20 mouse cellular contexts compared by ENCODE assay signal in the genomic region with DNA sequence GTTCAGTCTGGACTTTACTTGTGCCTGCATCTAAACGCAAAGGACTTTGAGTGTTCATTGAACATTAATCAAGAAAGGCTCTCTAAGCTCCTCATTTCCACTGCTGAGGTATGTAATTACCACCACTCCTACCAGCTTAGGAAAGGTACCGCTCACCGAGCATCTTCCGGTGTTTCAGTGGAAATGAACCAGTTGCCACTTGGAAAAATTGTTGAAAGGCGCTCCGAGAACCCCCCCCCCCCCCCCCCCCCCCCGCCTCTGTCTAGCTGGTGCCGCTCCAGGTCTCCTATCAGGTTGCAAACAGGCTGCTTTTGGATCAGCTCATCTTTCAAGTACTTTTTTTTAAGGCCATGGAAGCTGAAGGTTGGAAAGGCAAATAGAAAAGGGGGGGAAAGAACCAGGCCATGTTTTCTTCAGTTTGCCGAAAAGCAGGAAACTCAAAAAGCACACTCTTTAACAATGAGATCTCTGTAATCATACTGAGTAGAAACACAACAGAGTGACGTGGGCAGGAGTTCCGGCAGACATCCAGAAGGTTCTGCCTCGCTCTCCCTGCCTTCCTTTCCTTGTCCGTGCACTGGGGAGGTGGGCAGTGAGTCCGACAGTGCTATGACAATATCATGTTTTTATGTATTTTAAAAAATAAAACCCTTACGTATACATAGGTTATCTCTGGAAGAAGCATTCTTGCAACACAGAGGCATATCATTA. TPM values are rescaled to one million over a fixed set of nuclear protein-coding genes. Genes with fewer than 3 reads are reported as not detected.
DNase-seq lines count a peak whose midpoint lies in the region; ATAC-seq and TF ChIP-seq lines count a peak whose summit lies in the region.
"Had no signal": no experiment of that assay in that cellular context is flagged by ENCODE, and none has a peak within 500 bp of the region (broad histone marks: within the 10 kb centered on the region; RNA-seq: fewer than 3 reads in every experiment).

No protein-coding gene starts in this region.

- intact Hi-C loops in gastrocnemius, postnatal 14 days (cut with DNase I; ENCODE audit: low total_unique reads), result no loop called here
- intact Hi-C loops in gastrocnemius, postnatal 36 days (cut with DNase I), result no loop called here

- peaks cover 18% of the 10 kb centered on the region for H3K4me1 ChIP-seq in kidney, embryonic 15.5 days
- peaks cover 89% of the 10 kb centered on the region for H3K4me1 ChIP-seq in E14TG2a.4 (replicated peaks; ENCODE audit: low read depth, low read length)
- H3K4me1 ChIP-seq in embryonic facial prominence, embryonic 13.5 days, result peaks cover 24% of the 10 kb centered on the region
- H3K4me1 ChIP-seq: neural tube, embryonic 12.5 days had no signal

- no peak overlapping the region for H3K4me3 ChIP-seq in kidney, embryonic 15.5 days (replicated peaks)
- H3K4me3 ChIP-seq in E14TG2a.4 (replicated peaks; ENCODE audit: low read length), result peak overlapping the region; percentile 48; the same call in 1 of the 2 replicates
- no peak overlapping the region for H3K4me3 ChIP-seq in embryonic facial prominence, embryonic 13.5 days
- H3K4me3 ChIP-seq: megakaryocyte, embryonic 14.5 days; neural tube, embryonic 12.5 days had no signal

- H3K9me3 ChIP-seq in kidney, embryonic 15.5 days (replicated peaks), result no peaks in the 10 kb centered on the region
- H3K9me3 ChIP-seq in E14TG2a.4 (ENCODE audit: low read length), result no peaks in the 10 kb centered on the region
- no peaks in the 10 kb centered on the region for H3K9me3 ChIP-seq in embryonic facial prominence, embryonic 13.5 days
- H3K9me3 ChIP-seq: megakaryocyte, embryonic 14.5 days; neural tube, embryonic 12.5 days had no signal

- H3K27ac ChIP-seq in kidney, embryonic 15.5 days, result no peak overlapping the region
- H3K27ac ChIP-seq in embryonic facial prominence, embryonic 13.5 days, result peak overlapping the region; percentile 51; the same call in 1 of the 2 replicates
- H3K27ac ChIP-seq: hindbrain, postnatal 0 days; neural tube, embryonic 12.5 days; stomach, postnatal 0 days had no signal

- no peak overlapping the region for H3K9ac ChIP-seq in kidney, embryonic 15.5 days
- no peak overlapping the region for H3K9ac ChIP-seq in embryonic facial prominence, embryonic 13.5 days
- H3K9ac ChIP-seq: liver, postnatal 0 days; neural tube, embryonic 12.5 days had no signal

- peak; percentile 26 for DNase-seq in gastrocnemius, postnatal 14 days
- no peak for DNase-seq in gastrocnemius, postnatal 36 days
- DNase-seq in kidney, postnatal 10 days, result no peak
- no peak for DNase-seq in right cerebral cortex, postnatal 36 days (ENCODE audit: low spot score in 2 of 2)
- DNase-seq: adrenal gland, postnatal 25 days; cerebellum, adult 18-20 months; cerebellum, postnatal 36 days; liver; liver, postnatal 0 days; thymus, postnatal 14 days had no signal

- WGBS in kidney, embryonic 15.5 days, result 42% methylated on average over 13 of the region's 15 CpGs
- WGBS in embryonic facial prominence, embryonic 13.5 days, result 30% methylated on average over 15 of the region's 15 CpGs

- H3K27me3 ChIP-seq in kidney, embryonic 15.5 days, result 0 out of 2 replicates have a peak, but pooled peaks cover 2% of the 10 kb centered on the region
- peaks cover 1% of the 10 kb centered on the region; the same call in 1 of the 2 replicates for H3K27me3 ChIP-seq in E14TG2a.4 (ENCODE audit: insufficient read depth, low read length)
- H3K27me3 ChIP-seq in embryonic facial prominence, embryonic 13.5 days, result peaks cover 2% of the 10 kb centered on the region; the same call in 1 of the 2 replicates
- H3K27me3 ChIP-seq: megakaryocyte, embryonic 14.5 days; neural tube, embryonic 12.5 days; Patski had no signal

- no peak for TF ChIP-seq CTCF in E14TG2a.4 (conservative IDR thresholded peaks at IDR 0.05; ENCODE audit: low read length)

- no peaks in the 10 kb centered on the region for H3K36me3 ChIP-seq in kidney, embryonic 15.5 days
- no peaks in the 10 kb centered on the region for H3K36me3 ChIP-seq in E14TG2a.4 (ENCODE audit: insufficient read depth, low read length)
- H3K36me3 ChIP-seq in embryonic facial prominence, embryonic 13.5 days, result no peaks in the 10 kb centered on the region
- H3K36me3 ChIP-seq: neural tube, embryonic 12.5 days had no signal

- H3K4me2 ChIP-seq in kidney, embryonic 15.5 days, result peak overlapping the region; percentile 27; the same call in 1 of the 2 replicates
- peak overlapping the region; percentile 37 for H3K4me2 ChIP-seq in embryonic facial prominence, embryonic 13.5 days
- H3K4me2 ChIP-seq: neural tube, embryonic 12.5 days had no signal

- 0 out of 2 replicates have a peak, but pooled peaks have one; percentile 34 for ATAC-seq in kidney, embryonic 15.5 days (replicated peaks; ENCODE audit: low FRiP score)
- no peak for ATAC-seq in embryonic facial prominence, embryonic 13.5 days (ENCODE audit: insufficient number of reproducible peaks, insufficient read depth, low FRiP score, low TSS enrichment, low read depth)
- ATAC-seq in erythroid progenitor cell, adult 5-6 weeks (replicated peaks; ENCODE audit: low FRiP score, poor library complexity, severe bottlenecking), result no peak
- ATAC-seq: activated CD4-positive, CD25-positive, alpha-beta regulatory T cell, adult 4 months; hindbrain, postnatal 0 days; liver, postnatal 0 days; Patski had no signal

RNA-seq across cellular contexts. Expression of a gene that starts 9.3 kb away (rescaled TPM):
- 10 to 100 TPM; 40.2 to 52.2 TPM for total RNA-seq in gastrocnemius, postnatal 14 days (2021)
- 10 to 100 TPM; 44.2 to 56.9 TPM for total RNA-seq in gastrocnemius, postnatal 36 days (2021)
- polyA plus RNA-seq in kidney, embryonic 15.5 days (2015; fragmentation: Nextera tagmentation; extraction: Ambion mirVana), result 20.3 and 22.3 TPM in 2 replicates
- 13.6 and 18.7 TPM in 2 replicates for polyA plus RNA-seq in embryonic facial prominence, embryonic 13.5 days (2015; fragmentation: Nextera tagmentation; extraction: Ambion mirVana)
- under 0.01 and 1.7 TPM in 2 replicates for total RNA-seq in erythroid progenitor cell, adult 5-6 weeks (2015; ENCODE audit: low replicate concordance)
- 1.0 and 2.2 TPM in 2 replicates for total RNA-seq in erythroid progenitor cell, adult 5-6 weeks (2017; ENCODE audit: low replicate concordance)

Comparison
In these comparisons a context has a peak if more than half of its experiments do, and no peak if none do; other contexts are left out.
1. RNA of a gene that starts 9.3 kb away (total RNA-seq): 44.2 to 56.9 TPM in gastrocnemius, postnatal 36 days and 40.2 to 52.2 TPM in gastrocnemius, postnatal 14 days; under 0.01 to 2.2 TPM in erythroid progenitor cell, adult 5-6 weeks; every median in the first group is over 10 times any median in the second.